Mouse (Mus musculus): ENCODE measurements around the gene Ccdc162.

Gene Ccdc162

GRCm38 (mm10) chr10:41542057-41542456 lies 174.4 kb downstream of the Ccdc162 start:
- no peak for DNase-seq (ENCODE audit: low spot score in 2 of 2)

- DNase-seq (ENCODE audit: low spot score in 2 of 2): no peak
Measured at GRCm38 (mm10) chr10:41538986-41539385, 177.4 kb downstream of the Ccdc162 start.

GRCm38 (mm10) chr10:41537983-41538330 lies 178.5 kb downstream of the Ccdc162 start:
- DNase-seq (ENCODE audit: low spot score in 2 of 2): no peak

GRCm38 (mm10) chr10:41537226-41537982 lies 179.0 kb downstream of the Ccdc162 start:
- DNase-seq (ENCODE audit: low spot score in 2 of 2): no peak

GRCm38 (mm10) chr10:41536714-41537113 lies 179.7 kb downstream of the Ccdc162 start:
- DNase-seq (ENCODE audit: low spot score in 2 of 2): no peak

- DNase-seq (ENCODE audit: low spot score in 2 of 2): no peak
Measured at GRCm38 (mm10) chr10:41535991-41536390, 180.4 kb downstream of the Ccdc162 start.

- DNase-seq (ENCODE audit: low spot score in 2 of 2): no peak
Measured at GRCm38 (mm10) chr10:41529972-41530371, 186.5 kb downstream of the Ccdc162 start.

GRCm38 (mm10) chr10:41525696-41526095 lies 190.7 kb downstream of the Ccdc162 start:
- no peak for DNase-seq (ENCODE audit: low spot score in 2 of 2)

- no peak for DNase-seq (ENCODE audit: low spot score in 2 of 2)
Measured at GRCm38 (mm10) chr10:41523386-41523785, 193.0 kb downstream of the Ccdc162 start.

GRCm38 (mm10) chr10:41520410-41520673 lies 196.1 kb downstream of the Ccdc162 start:
- no peak for DNase-seq (ENCODE audit: low spot score in 2 of 2)

- DNase-seq (ENCODE audit: low spot score in 2 of 2): peak; percentile 30 to 41
Measured at GRCm38 (mm10) chr10:41519640-41520409, 196.6 kb downstream of the Ccdc162 start.

- DNase-seq (ENCODE audit: low spot score in 2 of 2): peak; percentile 89 to 93
Measured at GRCm38 (mm10) chr10:41518981-41519618, 197.3 kb downstream of the Ccdc162 start, which contains the start of gene Cd164. Gene Cd164, plus strand, starts transcription at chr10:41519414.

GRCm38 (mm10) chr10:41518508-41518980 lies 197.9 kb downstream of the Ccdc162 start:
- peak in 1 of 2 experiments; percentile 69 for DNase-seq (ENCODE audit: low spot score in 2 of 2)

- DNase-seq (ENCODE audit: low spot score in 2 of 2): no peak
Measured at GRCm38 (mm10) chr10:41514921-41515320, 201.5 kb downstream of the Ccdc162 start.

- DNase-seq (ENCODE audit: low spot score in 2 of 2): no peak
Measured at GRCm38 (mm10) chr10:41514301-41514700, 202.1 kb downstream of the Ccdc162 start.

- DNase-seq (ENCODE audit: low spot score in 2 of 2): no peak
Measured at GRCm38 (mm10) chr10:41509160-41509559, 207.3 kb downstream of the Ccdc162 start.

GRCm38 (mm10) chr10:41505446-41505845 lies 211.0 kb downstream of the Ccdc162 start:
- DNase-seq (ENCODE audit: low spot score in 2 of 2): peak in 1 of 2 experiments; percentile 74

- DNase-seq (ENCODE audit: low spot score in 2 of 2): no peak
Measured at GRCm38 (mm10) chr10:41504996-41505395, 211.4 kb downstream of the Ccdc162 start.

- DNase-seq (ENCODE audit: low spot score in 2 of 2): peak in 1 of 2 experiments; percentile 40
Measured at GRCm38 (mm10) chr10:41500941-41501340, 215.5 kb downstream of the Ccdc162 start.

- no peak for DNase-seq (ENCODE audit: low spot score in 2 of 2)
Measured at GRCm38 (mm10) chr10:41491111-41491510, 225.3 kb downstream of the Ccdc162 start.

- DNase-seq (ENCODE audit: low spot score in 2 of 2): no peak
Measured at GRCm38 (mm10) chr10:41490518-41490873, 225.9 kb downstream of the Ccdc162 start.

- peak; percentile 90 to 93 for DNase-seq (ENCODE audit: low spot score in 2 of 2)
Measured at GRCm38 (mm10) chr10:41489708-41490517, 226.5 kb downstream of the Ccdc162 start, which contains the start of the genes Smpd2 and Ppil6. Gene Smpd2, minus strand, starts transcription at chr10:41490369. Gene Ppil6, plus strand, starts transcription at chr10:41490439.

All from frontal cortex, postnatal 36 days (tissue).